Mouse (Mus musculus) liver, adult (tissue): ENCODE results near the gene Arl14.

ENCODE experiments used
- GATA4 ChIP-seq: IDR thresholded peaks from 2 replicates; pipeline ENCODE4 v1.6.1; 2014; ENCODE audit warnings: mild to moderate bottlenecking, low read length; ENCODE audit not compliant: insufficient replicate concordance

The Arl14 gene

GRCm38 (mm10) chr3:69205266-69206054 is 16.8 kb upstream of the Arl14 start:
- TF ChIP-seq GATA4, result no peak

DNA sequence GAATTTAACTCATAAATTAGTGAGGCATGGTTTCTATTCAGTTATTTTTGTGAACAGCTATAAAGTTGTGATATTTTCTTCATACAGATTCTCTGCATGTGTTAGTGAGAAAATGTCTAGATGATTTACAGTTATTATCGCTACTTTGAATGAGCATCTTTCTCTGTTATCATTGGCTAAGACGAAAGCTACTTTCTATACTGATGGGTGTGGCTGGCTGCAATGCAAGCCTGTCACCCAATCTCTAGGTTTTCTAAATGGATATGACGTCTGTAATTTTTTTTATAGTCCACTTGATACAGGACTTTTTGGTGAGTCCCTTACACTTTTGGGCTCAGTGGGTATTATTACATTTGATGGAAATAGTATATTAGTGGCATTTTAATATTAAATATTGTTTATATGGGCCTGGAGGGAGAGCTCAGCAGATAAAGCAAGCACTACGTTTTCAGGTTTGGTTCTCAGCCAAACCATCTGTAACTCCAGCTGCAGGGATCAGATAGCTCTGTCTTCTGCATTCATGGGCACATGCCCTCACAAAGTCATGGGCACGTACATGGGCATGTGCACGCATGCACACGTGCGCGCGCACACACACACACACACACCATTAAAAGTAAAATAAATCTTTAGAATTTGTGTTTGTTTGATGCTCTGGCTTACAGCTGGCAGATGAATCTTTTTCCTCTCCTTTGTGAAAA is 15.9 kb upstream of the Arl14 start:
- no peak for TF ChIP-seq GATA4

DNA sequence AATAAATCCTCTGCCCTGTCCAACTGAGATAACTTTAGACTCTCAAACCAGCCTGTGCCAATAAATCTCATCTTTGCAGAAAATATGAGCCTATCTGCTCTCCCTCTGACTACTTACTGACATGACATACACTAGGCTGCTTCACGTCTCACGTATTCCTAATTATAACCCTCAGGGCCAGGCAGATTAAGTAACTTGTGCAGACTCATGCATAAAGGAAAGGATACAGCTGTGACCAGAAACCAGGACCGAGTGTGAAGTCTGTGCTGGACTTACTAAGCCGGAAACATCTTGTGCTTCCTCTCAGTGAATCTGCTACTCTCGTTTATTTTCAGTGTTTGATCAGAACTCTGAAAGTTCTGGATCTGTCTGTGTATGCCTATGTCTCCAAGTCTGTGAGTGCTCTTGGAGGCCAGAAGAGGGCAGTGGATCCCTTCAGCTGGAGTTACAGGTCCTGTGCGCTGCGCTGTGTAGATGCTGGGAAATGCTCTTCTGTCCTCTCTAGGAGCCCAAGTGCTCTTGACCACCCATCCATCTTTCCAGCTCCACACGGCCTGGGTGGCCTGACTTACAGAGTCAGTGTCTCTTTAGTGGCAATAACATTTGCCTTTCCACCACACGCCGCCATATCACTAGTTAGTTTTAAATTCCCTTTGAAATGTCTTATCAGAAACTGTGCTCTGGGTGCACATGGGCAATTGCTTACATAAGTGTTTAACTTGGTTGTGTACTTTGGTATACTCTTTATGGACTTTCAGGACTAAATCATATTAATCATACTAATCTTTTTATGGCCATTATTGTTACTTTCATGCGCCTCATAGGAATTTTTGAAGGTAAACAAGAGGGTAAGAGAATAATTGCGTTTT is 13.5 kb upstream of the Arl14 start:
- no peak for TF ChIP-seq GATA4

DNA sequence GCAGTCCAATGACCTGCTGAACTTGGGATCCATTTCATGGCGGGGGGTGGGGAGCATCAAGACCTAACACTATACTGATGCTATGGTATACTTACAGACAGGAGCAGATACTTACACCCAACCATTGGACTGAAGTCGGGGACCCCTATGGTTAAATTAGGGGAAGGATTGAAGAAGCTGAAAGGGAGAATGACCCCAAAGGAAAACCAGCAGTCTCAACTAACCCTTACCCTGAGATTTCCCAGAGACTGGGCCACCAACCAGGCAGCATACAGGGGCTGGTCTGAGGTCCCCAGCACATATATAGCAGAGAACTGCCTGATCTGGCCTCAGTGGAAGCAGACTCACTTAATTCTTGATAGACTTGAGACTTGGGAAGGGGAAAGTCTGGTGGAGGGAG is 10.0 kb upstream of the Arl14 start:
- no peak for TF ChIP-seq GATA4

DNA sequence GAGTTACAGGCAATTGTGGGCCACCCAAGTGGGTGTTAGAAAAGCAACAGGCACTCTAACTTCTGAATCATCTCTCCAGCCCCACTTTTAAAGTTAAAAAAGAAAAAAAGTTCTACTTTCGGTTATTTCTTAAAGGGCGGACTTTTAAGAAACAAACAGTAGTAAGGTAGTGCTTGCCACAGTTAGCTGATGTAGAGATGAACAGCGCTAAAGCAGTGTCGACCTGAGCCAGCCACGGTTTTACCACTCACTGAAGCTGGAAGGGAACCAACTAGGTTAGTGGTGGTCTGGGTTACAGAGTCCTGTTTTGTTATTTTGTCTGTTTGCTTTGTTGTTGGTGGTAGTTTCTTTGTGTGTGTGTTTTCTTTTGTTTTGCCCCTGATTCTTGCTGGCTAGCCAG is 8.8 kb upstream of the Arl14 start:
- no peak for TF ChIP-seq GATA4

- no peak for TF ChIP-seq GATA4
Measured at GRCm38 (mm10) chr3:69214566-69214965, 7.7 kb upstream of the Arl14 start.

- TF ChIP-seq GATA4, result no peak
Measured at GRCm38 (mm10) chr3:69222502-69222900, 282 bp downstream of the Arl14 start.

- no peak for TF ChIP-seq GATA4
Measured at GRCm38 (mm10) chr3:69222987-69223386, 768 bp downstream of the Arl14 start.

- no peak for TF ChIP-seq GATA4
Measured at GRCm38 (mm10) chr3:69223666-69224065, 1.4 kb downstream of the Arl14 start.

DNA sequence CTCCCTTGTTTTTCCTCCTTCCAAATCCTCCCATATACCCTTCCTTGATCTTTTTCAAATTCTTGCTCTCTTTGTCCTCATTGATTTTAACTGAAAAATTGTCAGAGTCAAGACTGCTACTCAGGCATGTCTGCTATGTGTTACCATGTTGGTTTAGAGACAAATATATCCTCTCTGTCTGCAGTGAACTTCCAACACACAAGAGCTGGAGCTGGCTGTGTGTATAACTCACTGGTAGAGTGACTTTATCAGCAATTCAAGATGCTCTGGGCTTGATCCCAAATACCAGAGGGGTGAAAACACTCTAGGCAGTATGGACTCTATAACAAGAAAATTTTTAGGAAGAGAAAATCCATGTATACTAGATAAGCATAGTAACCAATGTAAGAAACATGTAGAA is 2.8 kb downstream of the Arl14 start:
- TF ChIP-seq GATA4, result no peak

- TF ChIP-seq GATA4, result no peak
Measured at GRCm38 (mm10) chr3:69226496-69226895, 4.3 kb downstream of the Arl14 start.

DNA sequence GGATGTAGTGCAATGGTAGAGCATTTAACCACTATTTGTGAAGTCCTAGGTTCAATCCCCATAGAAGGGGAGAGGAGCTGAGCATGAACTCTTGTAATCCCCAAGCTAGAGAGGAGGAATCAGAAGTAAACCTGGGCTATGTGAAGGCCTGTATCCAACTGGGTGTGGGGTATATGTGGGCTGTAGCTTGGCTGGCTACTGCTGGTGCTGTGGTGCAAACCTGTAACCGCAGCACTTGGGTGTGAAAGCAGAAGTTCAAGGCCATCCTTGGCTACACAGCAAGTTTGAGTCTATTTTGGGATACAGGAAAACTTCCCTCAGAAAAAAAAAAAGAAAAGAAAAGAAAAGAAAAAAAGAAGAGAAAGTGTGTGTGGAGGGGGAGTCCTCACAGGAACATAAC is 5.8 kb downstream of the Arl14 start:
- no peak for TF ChIP-seq GATA4

DNA sequence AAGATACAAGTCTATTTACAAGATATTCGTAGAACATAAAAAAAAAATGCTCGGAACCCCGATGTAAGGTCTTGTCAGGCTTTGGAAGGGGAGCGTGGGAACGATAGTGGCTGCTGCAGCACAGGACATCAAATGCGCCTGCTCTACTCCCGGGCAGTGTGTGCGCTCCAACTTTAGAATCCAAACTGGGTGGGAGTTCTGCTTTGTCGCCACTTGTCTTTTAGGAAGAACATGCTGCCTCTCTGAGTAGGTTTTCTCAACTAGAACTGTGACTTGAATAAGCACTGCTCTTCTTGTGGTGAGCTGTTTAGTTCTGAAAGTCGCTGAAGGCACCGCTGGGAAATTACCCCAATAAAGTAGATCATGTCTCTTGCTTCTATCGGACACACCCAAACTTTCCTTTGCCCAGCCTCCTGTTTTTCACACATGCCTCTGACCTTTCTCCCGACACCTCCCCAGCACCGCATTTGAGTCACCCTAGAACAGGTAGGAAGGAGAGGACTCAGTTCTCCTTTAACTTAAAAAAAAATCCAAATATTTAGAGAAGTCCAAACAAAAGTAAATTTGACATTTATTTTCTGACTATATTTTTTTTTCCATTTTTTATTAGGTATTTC is 9.4 kb downstream of the Arl14 start:
- no peak for TF ChIP-seq GATA4

- no peak for TF ChIP-seq GATA4
Measured at GRCm38 (mm10) chr3:69234525-69234924, 12.3 kb downstream of the Arl14 start.

DNA sequence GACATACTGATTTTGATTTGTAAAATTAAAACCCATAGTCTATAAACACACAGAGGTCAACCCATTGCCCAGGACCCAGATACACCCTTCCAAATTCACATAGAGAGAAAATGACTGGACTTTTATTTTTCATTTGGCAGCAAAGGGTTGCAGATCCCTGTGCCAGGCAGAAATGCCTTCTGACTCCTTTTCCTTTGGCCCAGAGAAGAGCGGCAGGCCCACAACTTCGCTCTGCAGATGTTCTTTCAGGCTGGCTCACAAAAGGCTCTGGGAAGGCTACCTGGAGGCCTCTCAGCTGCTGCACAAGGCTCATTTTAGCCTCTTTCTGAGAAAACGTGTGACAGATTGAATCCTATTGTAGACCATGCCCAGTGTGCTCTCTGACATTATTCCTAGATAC is 13.6 kb downstream of the Arl14 start:
- TF ChIP-seq GATA4, result no peak
